Mouse (Mus musculus) heart, postnatal 25 days (tissue): ENCODE data around the gene Gstk1. TPM values are rescaled to one million over a fixed set of nuclear protein-coding genes. Genes with fewer than 3 reads are reported as not detected.
A peak's percentile ranks its signal among the peaks of the same experiment; 100 is the strongest.

Experiments
- DNase-seq: peaks from one replicate; pipeline ENCODE4 v3.0.0; 2022; ENCODE audit warnings: low spot score
- intact Hi-C: fragments of 180-260 bp; cut with DNase I; formaldehyde crosslinking; loops from one replicate; pipeline ENCODE4 v1.15.1; 2025
- total RNA-seq, 2 experiments: library from RNA; stranded (reverse); gene quantifications; 2 replicates each; pipeline ENCODE4 v1.2.3; 2021

Gene Gstk1
- total RNA-seq, result 100 to 1,000 TPM; 119 to 129 TPM

DNA sequence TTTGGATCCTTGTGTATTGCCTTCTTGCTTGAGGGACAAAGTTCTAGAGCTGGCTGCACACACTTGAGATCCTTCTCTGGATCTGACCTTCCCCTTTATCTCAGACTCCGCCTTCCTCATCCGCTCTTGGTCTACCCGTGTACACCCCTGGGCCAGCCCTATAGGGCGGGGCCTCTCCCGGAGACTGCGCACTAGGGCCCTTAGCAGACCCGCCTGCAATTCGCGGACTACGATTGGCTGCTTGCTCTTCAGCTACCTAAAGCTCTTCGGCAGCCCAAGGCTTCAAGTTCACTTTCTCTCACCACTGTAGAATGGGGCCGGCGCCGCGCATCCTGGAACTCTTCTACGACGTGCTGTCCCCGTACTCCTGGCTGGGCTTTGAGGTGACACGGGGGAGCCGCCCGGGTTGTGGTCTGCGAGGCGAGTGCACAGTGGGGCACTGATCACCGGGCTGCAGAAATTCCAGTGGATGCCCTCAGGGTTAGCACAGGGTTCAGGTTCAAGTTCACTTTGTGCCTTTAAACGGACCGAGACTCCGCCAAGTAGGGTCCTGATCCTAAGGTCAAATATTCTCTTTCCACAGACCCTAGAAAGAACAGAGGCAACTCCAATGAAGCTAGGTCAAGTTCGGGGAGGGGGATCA is at the start of gene Gstk1:
Gene Gstk1, plus strand, starts transcription at position 225 of the 643 bp plus-strand sequence.
- intact Hi-C loops, result loop anchor here (2.0 kb wide), 1 partner anchor 17 kb away; no protein-coding TSS in a partner anchor

DNA sequence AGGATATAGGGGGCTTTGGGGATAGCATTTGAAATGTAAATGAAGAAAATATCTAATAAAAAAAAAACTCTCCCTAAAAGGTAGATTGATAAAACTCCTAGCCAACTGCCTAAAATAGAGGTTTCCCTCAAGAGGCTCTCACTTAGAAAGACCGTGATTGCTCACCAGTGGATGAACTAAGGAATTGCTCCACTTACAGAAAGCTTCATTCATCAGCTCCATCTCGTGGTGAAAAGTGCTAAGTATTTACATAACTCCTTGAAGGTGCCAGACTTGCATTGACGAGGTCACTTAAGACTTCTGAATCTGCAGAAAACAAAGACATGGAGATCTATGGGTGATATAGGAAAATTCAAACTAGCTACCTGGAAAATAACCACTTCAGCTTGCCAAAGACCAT is 48.0 kb upstream of the Gstk1 start:
- intact Hi-C loops, result no loop called here
- DNase-seq, result no peak

More for the DNA sequence above, at the start of gene Gstk1:
- DNase-seq, result peak; percentile 75

DNA sequence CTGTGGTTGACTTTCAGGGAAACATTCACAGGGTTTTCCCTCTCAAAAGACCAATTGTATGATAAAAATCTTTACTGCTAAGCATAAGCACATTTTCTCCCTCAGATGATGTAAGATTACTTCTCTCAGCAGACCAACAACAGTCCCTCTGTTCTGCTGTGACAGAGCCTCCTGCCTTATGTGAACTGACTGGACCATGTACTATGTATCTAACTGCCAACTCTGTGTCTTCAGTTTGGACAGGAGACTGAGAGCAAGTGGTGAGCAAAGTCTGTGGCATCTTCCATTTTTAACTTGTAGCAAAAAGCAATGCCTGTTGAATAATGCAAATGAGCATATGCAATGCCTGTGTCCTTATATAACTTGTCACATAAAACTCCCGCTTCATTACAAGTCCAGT is 46.2 kb upstream of the Gstk1 start:
- DNase-seq, result no peak
- intact Hi-C loops, result no loop called here

DNA sequence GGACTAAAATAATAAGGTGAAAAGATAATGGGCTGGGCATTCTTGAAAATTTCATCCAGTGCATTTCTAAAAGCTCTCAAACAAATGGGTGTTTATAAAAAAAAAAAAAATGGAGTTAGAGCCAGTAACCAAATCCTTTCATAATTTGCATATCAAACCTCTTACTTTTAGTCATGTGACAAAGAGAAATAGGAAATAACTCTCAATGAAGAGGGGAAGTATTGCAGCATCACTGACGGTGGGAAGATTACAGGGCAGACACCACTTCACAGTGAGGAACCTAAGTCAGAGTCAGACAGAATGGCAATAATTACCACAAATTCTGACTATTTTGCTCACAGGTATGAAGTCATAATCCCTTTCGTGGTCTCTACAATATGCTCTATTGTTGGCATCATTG is 30.7 kb upstream of the Gstk1 start, which contains the start of gene Tas2r144:
Gene Tas2r144, plus strand, starts transcription at position 301 of the 400 bp plus-strand sequence.
- intact Hi-C loops, result no loop called here
- no peak for DNase-seq

DNA sequence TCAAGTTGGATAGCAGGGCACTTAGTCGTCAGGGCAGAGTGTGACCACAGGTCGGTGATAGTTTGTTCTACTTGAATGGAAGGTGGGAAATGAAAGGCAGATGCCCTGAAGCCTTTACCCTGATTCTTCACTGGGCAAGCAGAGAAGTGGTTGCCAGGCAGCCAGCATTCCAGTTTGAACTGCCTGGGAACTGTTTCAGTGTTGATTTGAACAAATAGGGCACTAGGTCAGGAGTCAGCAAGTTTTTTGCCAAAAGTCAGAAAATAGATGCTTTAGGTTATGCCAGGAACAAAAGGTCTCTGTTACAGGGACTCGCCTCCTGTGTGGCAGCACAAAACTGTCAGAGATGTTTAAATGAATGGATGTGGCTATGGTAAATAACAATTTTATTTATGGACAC is 23.4 kb upstream of the Gstk1 start:
- intact Hi-C loops, result no loop called here
- no peak for DNase-seq

DNA sequence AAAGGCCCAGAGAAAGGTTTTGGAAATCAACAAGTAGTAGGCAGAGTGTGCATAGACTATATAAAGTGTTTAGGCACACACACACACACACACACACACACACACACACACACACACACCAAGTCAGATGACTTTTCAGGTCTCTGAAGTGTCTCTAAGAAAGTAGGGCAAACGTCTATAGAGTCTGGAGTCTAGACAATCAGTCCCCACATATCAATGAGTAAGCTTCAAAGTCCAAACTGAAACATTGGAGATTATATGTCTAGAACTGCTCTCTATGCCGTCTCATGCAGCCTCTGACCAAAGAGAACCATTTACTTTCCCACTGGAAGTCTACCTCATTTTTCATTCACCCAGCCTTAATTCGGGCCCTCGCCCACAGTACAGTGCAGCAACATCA is 20.7 kb upstream of the Gstk1 start:
- no peak for DNase-seq
- intact Hi-C loops, result loop anchor here (5.0 kb wide), 1 partner anchor 102 kb away; no protein-coding TSS in a partner anchor

DNA sequence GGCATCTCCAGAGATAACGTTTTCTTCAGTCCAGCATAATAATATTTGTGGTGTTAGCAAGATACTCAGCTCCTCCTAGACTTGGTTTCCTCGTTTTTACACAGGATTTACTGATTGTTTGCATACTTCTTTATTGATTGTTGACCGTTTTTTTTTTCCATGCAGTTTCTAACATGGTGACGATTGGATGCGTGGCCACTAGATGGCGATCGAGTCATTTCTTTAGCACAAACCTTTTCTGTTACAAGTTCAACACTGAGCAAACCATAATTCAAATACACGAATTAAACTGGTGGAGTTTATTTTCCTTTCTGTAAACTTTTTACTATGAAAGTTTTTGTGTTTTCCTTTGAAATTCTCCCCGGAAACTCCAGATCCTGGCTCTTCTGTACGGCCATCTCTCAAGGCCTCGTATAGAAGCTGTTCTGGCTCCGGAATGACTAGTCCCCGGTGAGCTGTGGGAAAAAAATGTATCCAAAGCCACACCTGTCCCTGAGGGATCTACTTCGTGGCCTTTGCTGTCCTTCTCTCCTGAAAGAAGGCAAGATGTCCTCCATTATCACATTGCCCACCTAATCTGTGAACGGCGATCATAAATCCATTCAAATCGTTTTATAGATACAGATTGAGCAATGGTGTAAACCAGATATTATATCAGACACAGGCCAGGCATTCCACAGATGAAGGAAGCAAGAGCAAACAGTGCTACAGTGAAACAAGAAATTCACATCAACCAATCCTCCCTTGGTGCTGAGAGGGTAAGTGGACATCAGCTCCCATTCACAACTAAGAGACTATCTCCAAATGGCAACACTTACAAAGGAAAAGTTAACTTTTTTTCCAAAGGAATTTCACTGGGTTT is 18.3 kb upstream of the Gstk1 start:
- intact Hi-C loops, result loop anchor here (1.0 to 5.0 kb wide), 3 partner anchors 37 to 356 kb away; partner anchors contain the start of gene Casp2

DNA sequence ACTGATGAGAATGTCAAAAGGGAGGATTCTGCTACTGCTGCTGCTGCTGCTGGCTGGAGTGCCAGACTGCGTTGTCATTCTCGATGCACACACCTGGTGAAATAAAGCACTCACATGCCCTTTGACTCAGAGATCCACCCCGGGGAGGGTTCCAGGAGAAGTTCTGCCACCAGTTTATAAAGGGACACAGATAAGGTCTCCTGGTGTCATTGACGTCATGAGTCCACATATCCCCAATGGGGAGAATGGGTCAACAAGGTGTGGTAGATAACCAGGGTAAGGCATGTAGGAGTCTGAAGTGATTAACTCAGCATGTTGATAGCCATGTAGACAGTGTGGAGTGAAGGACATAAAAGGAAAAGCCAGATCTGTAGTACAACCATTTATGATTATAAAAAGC is 16.1 kb upstream of the Gstk1 start:
- intact Hi-C loops, result loop anchor here (5.0 kb wide), 1 partner anchor 98 kb away; no protein-coding TSS in a partner anchor
- no peak for DNase-seq

More for the DNA sequence above, 18.3 kb upstream of the Gstk1 start:
- no peak for DNase-seq

DNA sequence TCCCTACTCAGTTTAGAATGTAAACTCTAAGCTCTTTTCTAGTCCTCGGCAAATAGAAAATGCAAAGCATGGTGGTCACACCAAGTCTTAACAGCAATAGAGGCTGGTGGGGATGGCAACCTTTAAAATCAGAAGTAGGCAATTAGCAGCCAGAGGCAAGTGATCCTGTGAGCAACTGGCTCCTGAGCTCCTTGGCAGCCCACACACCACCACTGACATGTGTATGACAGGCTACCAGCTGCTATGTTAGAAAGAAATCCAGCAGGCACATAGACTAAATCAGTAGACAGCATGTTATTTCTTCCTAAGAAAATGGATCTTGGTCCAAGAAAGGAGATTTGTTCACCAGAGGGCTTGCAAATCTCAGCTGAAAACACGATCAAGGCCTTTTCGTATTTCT is 14.5 kb upstream of the Gstk1 start:
- intact Hi-C loops, result no loop called here
- no peak for DNase-seq

DNA sequence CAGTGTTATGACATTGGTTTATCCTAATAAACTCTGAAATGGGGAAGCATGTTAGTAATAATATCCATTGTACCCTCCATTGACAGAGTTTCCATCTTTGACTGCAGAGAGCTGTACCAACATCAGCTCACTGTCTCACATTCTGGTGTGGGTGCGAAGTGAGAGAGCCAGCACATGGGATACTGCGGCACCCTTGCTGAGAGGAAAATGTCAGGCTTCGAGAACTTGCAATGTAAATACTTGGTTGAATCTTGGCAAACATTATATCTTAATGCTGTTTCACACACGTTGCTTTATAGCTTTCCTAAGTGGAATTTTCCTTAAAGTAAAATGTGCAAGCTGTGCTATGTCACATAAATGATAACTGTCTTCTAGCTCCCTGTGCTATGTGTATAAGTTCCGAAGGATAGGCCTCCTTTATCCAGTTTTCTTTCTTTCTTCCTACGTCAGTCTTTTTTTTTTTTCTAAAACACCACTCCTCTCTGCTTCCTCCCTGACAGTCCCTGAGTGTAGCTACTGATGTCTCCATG is 8.4 kb upstream of the Gstk1 start:
- intact Hi-C loops, result no loop called here
- no peak for DNase-seq

DNA sequence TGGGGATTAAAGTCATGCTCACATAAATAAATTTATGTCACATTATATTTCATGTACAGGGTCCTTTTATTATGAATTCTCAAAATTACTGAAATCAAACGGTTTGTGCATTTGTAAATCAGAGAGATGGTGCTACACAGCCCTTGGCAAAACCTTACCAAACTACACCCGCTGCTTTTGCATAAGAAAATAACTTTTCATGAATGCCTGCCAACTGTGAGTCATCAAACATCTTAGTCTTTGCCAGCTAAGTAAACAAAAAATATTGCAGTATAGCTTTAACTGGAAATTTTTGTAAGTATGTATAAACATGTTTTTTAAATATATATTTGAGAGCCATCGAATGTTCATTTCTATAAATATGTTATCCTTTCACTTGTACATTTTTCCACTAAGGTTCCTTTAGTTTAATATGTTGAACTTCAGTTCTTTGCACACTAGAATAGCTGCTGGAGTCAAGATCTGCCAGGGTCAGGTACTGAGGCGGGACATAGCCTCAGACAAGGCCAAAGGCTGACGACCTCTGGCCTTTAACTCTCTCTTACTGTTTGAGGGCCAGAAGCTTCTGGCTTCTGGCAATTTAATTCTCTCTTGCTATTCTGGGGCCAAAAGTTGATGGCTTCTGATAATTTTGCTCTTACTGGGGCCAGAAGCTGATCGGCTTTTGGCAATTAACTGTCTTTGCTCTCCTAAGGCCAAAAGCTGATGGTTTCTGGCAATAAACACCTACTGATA is 4.3 kb upstream of the Gstk1 start:
- DNase-seq, result no peak
- intact Hi-C loops, result no loop called here

DNA sequence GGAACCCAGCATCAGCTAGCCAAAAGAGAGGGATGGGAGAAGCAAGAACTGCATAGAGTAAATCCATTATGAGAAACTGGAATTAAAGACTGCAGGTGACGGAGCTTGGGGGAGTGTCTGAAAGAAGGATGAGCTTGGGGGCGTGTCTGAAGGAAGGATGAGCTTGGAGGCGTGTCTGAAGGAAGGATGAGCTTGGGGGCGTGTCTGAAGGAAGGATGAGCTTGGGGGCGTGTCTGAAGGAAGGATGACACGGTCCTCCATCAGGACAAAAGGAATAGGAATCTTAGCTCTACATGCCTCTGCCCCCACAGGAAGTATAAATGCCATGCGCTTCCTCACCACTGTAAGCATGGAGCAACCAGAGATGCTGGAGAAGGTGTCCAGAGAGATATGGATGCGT is 1.4 kb downstream of the Gstk1 start:
- intact Hi-C loops, result loop anchor here (2.0 kb wide), 1 partner anchor 16 kb away; no protein-coding TSS in a partner anchor

DNA sequence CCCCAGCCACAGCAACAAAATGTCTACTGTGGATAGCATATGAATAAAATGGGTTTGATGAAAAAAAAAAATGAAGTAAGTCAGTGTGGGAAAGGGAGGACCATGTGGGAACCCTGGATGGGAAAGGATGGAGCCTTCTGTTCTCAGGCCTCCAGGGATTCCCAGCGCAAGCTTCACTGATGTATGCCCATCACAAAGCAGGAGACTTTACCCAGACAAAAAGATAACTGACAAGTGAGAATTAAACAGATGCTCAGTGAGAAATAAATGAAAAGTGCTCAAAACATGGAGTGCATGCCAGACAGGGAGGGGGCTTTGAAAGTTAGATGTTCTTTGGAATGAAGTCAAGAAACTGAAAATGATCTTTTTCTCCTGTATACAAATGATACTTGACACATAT is 2.2 kb downstream of the Gstk1 start:
- no peak for DNase-seq
- intact Hi-C loops, result loop anchor here (2.0 kb wide), 1 partner anchor 15 kb away; no protein-coding TSS in a partner anchor

More for the DNA sequence above, 1.4 kb downstream of the Gstk1 start:
- no peak for DNase-seq

DNA sequence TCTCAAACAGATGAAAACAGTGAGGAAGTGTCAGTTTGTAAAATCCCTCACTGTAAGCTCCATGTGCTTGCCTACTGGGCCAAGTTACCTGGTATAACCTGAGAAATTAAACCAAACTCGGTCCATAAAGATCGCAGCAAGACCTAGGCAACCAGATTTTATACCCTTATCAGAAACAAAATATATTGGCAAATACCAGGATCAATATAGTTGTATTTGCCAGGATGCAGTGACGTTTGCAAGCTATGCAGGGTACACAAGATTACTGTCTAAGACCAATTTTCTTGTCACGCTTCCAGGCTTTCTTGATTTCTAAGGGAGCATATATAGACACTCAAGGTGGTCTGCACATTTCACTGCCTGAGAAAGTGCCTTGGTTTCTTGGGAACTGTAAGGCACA is 6.1 kb downstream of the Gstk1 start:
- DNase-seq, result no peak
- intact Hi-C loops, result no loop called here

DNA sequence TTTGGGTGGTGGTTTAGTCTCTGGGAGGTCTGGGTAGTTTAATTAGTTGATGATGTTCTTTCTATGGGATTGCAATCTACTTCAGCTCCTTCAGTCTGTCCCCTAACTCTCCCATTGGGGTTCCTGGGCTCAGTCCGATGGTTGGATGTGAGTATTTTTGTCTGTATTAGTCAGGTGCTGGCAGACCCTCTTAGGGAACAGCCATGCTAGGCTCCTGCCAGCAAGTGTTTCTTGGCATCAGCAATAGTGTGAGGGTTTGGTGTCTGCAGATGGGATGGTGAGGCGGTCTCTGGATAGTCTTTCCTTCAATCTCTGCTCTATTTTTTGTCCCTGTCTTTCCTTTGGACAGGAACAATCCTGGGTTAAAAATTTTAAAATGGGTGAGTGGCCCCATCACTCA is 7.4 kb downstream of the Gstk1 start:
- intact Hi-C loops, result no loop called here
- DNase-seq, result no peak

DNA sequence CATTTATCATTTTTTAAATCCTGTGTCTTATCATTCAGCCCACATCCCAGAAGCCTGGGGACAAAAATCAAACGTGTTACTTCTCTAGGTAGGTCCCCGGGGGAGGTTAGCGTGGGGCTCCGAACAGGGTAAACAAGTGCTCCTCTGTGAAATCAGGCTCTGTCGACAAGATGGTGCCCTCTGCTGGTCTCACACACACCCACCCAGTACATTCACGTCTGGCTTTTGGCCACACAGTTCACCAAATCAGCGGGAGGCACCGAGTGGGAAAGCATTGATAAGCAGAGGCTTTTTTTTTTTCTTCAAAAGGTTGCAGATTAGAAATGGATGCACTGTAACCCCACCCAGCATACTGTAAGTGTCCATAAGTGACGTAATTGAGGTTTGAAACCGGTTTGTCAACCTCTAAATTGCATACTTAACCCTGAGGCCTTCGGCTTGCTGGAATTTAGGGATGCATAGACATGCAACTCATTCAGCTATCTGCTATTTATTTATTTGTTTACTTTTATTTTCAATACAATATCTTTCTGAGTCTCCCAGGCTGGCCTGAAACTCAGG is 11.6 kb downstream of the Gstk1 start:
- DNase-seq, result no peak
- intact Hi-C loops, result no loop called here

DNA sequence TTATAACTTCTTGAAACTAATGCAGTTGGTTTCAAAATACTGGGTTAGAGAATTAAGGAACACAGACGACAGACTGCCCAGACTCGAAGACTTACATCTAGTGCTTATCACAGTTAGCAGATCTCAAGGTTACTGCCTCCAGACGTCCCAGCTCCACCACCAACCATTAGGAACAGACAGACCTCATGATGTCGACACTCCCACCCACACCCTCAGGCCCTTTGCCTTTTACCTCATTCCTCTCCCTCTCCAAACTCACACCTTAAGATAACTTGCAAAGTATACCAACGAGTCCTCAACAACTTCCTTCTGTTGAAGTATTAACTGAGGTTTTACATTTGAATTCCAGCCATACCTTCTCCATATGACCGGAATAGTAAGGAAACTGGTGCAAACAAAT is 14.7 kb downstream of the Gstk1 start:
- no peak for DNase-seq
- intact Hi-C loops, result loop anchor here (10.0 kb wide), 1 partner anchor 1014 kb away; no protein-coding TSS in a partner anchor

DNA sequence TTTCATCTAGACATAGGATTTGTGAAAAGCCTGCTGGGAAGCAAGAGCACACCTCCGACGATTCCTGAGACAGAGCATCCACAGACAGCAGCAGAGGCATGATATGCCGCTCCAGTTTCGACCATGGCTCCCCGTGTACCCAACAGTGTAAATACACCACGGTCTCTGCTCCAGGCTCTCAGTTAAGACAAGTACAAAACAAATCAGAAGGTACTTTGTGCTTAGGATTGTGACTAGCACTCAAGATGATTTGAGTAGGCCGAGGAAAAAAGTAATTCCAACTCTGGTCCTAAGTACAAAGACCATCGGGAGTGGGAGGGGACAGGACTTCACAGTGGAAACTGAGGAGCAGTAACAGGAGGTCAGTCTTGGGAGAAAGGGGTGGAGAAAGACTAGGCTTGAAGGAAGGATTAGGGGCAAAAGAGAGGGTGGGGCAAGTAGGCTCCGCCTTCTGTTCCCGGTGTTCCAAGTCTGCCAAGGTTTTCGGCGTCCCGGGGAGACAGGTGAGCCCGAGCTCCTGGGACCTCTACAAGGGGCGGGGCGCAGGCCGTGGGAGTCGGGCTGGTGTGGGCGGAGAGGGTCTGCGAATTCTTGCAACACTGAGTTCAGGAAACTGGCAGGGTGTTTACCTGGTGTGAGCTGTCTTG is 15.9 kb downstream of the Gstk1 start, which contains the start of gene Tmem139:
Gene Tmem139, plus strand, starts transcription at position 447 of the 647 bp plus-strand sequence.
- intact Hi-C loops, result loop anchor here (2.0 to 10.0 kb wide), 2 partner anchors 15 to 1013 kb away; no protein-coding TSS in a partner anchor
- DNase-seq, result no peak
